Mouse (Mus musculus) forebrain, embryonic 11.5 days (tissue): ENCODE data around the gene Als2cr12. TPM values are rescaled to one million over a fixed set of nuclear protein-coding genes. Genes with fewer than 3 reads are reported as not detected.
"Not testable (repeated sequence)": the region's sequence is repeated elsewhere in the genome, so short reads cannot be mapped to it uniquely, and the experiment has no call there.

ENCODE experiments used
- ATAC-seq: fragments of 200-750 bp; cut with Nextera tagmentation; replicated peaks from 2 replicates; pipeline ENCODE4 v1.8.0; 2017; ENCODE audit warnings: moderate TSS enrichment; ENCODE audit not compliant: low FRiP score
- DNase-seq: peaks from one replicate; pipeline ENCODE4 v3.0.0-alpha.2; 2017; ENCODE audit warnings: low spot score
- H3K27ac ChIP-seq: fragments of 300-500 bp; sonication (generic); 2 replicates; pipeline ENCODE4 v1.5.1; 2014; ENCODE audit warnings: low read depth, low read length
- H3K27me3 ChIP-seq: fragments of 300-500 bp; sonication (generic); 2 replicates; pipeline ENCODE4 v1.6.1; 2014; ENCODE audit warnings: mild to moderate bottlenecking, low read length, mixed read lengths; ENCODE audit not compliant: control insufficient read depth, insufficient read depth
- H3K36me3 ChIP-seq: fragments of 300-500 bp; sonication (generic); 2 replicates; pipeline ENCODE4 v1.6.1; 2014; ENCODE audit warnings: mild to moderate bottlenecking, low read length, moderate library complexity, mixed read lengths; ENCODE audit not compliant: control insufficient read depth, insufficient read depth
- H3K4me1 ChIP-seq: fragments of 300-500 bp; sonication (generic); replicated peaks from 2 replicates; pipeline ENCODE4 v1.6.1; 2014; ENCODE audit warnings: low read length, mixed read lengths; ENCODE audit not compliant: control insufficient read depth, insufficient read depth
- H3K4me2 ChIP-seq: fragments of 300-500 bp; sonication (generic); 2 replicates; pipeline ENCODE4 v1.6.1; 2014; ENCODE audit warnings: low read depth, mild to moderate bottlenecking, low read length, moderate library complexity, mixed read lengths; ENCODE audit not compliant: severe bottlenecking
- H3K4me3 ChIP-seq: fragments of 300-500 bp; sonication (generic); 2 replicates; pipeline ENCODE4 v1.5.1; 2014; ENCODE audit warnings: low read depth, low read length
- H3K9ac ChIP-seq: fragments of 300-500 bp; sonication (generic); 2 replicates; pipeline ENCODE4 v1.6.1; 2014; ENCODE audit warnings: low read length
- H3K9me3 ChIP-seq: fragments of 300-500 bp; sonication (generic); 2 replicates; pipeline ENCODE4 v1.6.1; 2016; ENCODE audit warnings: low read length, mixed read lengths; ENCODE audit not compliant: control insufficient read depth
- WGBS: fragments of 180-500 bp; shearing (Covaris S2); extraction: QIAGEN DNeasy Blood & Tissue Kit; methylation state at CpG from one replicate; pipeline ENCODE4 v1.1.7; 2014; 5-methylcytosine and 5-hydroxymethylcytosine counted together
- polyA plus RNA-seq: library from polyadenylated mRNA; unstranded; fragments of >200 nt; fragmentation: Nextera tagmentation; extraction: Ambion mirVana; gene quantifications from 2 replicates; pipeline ENCODE4 v1.2.1, GENCODE M21; 2014

Als2cr12 gene
- polyA plus RNA-seq, 1 experiment from 2014 or later: not detected

GRCm38 (mm10) chr1:58617978-58618668 is 77.7 kb downstream of the Als2cr12 start:
- no peak for ATAC-seq
- Histone ChIP-seq H3K4me2 (no peak overlapping the region), H3K9ac (no peak overlapping the region), H3K9me3 (no peaks in the 10 kb centered on the region), H3K36me3 (no peaks in the 10 kb centered on the region), H3K27me3 (no peaks in the 10 kb centered on the region), H3K4me3 (no peak overlapping the region), H3K27ac (no peak overlapping the region), H3K4me1 (no peaks in the 10 kb centered on the region)
- no peak for DNase-seq
- 83% methylated on average over 6 of the region's 6 CpGs for WGBS

- Histone ChIP-seq H3K4me1 (no peaks in the 10 kb centered on the region), H3K36me3 (no peaks in the 10 kb centered on the region), H3K9ac (no peak overlapping the region), H3K27me3 (no peaks in the 10 kb centered on the region), H3K4me2 (no peak overlapping the region), H3K27ac (no peak overlapping the region), H3K9me3 (no peaks in the 10 kb centered on the region), H3K4me3 (no peak overlapping the region)
- no peak for ATAC-seq
- 71% methylated on average over 5 of the region's 5 CpGs for WGBS
- no peak for DNase-seq
Observed at GRCm38 (mm10) chr1:58617076-58617475, 78.7 kb downstream of the Als2cr12 start.

GRCm38 (mm10) chr1:58616176-58616575 is 79.6 kb downstream of the Als2cr12 start:
- ATAC-seq: no peak
- no peaks in the 10 kb centered on the region for H3K36me3 ChIP-seq
- no peak overlapping the region for H3K27ac ChIP-seq
- no peak overlapping the region for H3K4me2 ChIP-seq
- H3K27me3 ChIP-seq: no peaks in the 10 kb centered on the region
- WGBS: 65% methylated on average over 3 of the region's 3 CpGs
- H3K4me3 ChIP-seq: no peak overlapping the region
- H3K4me1 ChIP-seq: no peaks in the 10 kb centered on the region
- H3K9me3 ChIP-seq: no peaks in the 10 kb centered on the region
- no peak for DNase-seq
- H3K9ac ChIP-seq: no peak overlapping the region

GRCm38 (mm10) chr1:58615146-58615545 is 80.6 kb downstream of the Als2cr12 start:
- 85% methylated on average over 4 of the region's 4 CpGs for WGBS

GRCm38 (mm10) chr1:58614424-58614823 is 81.4 kb downstream of the Als2cr12 start:
- DNase-seq: no peak
- H3K27ac ChIP-seq: no peak overlapping the region
- 76% methylated on average over 3 of the region's 3 CpGs for WGBS
- H3K4me3 ChIP-seq: no peak overlapping the region
- no peak overlapping the region for H3K4me2 ChIP-seq
- no peaks in the 10 kb centered on the region for H3K36me3 ChIP-seq
- ATAC-seq: no peak
- H3K27me3 ChIP-seq: no peaks in the 10 kb centered on the region
- no peak overlapping the region for H3K9ac ChIP-seq
- no peaks in the 10 kb centered on the region for H3K9me3 ChIP-seq
- no peaks in the 10 kb centered on the region for H3K4me1 ChIP-seq

More at GRCm38 (mm10) chr1:58615146-58615545, 80.6 kb downstream of the Als2cr12 start:
- H3K9ac ChIP-seq: no peak overlapping the region
- no peaks in the 10 kb centered on the region for H3K27me3 ChIP-seq
- DNase-seq (no peak), ATAC-seq (no peak)
- no peak overlapping the region for H3K4me2 ChIP-seq
- H3K4me3 ChIP-seq: no peak overlapping the region
- H3K4me1 ChIP-seq: no peaks in the 10 kb centered on the region
- H3K27ac ChIP-seq: no peak overlapping the region
- no peaks in the 10 kb centered on the region for H3K9me3 ChIP-seq
- no peaks in the 10 kb centered on the region for H3K36me3 ChIP-seq

- no peaks in the 10 kb centered on the region for H3K36me3 ChIP-seq
- no peaks in the 10 kb centered on the region for H3K4me1 ChIP-seq
- H3K4me3 ChIP-seq: no peak overlapping the region
- H3K27me3 ChIP-seq: no peaks in the 10 kb centered on the region
- no peak overlapping the region for H3K4me2 ChIP-seq
- H3K9ac ChIP-seq: no peak overlapping the region
- H3K27ac ChIP-seq: no peak overlapping the region
- DNase-seq (no peak), ATAC-seq (no peak)
- WGBS: 86% methylated on average over 6 of the region's 6 CpGs
- H3K9me3 ChIP-seq: no peaks in the 10 kb centered on the region
Observed at GRCm38 (mm10) chr1:58613786-58614185, 82.0 kb downstream of the Als2cr12 start.

- no peaks in the 10 kb centered on the region for H3K27me3 ChIP-seq
- H3K9me3 ChIP-seq: no peaks in the 10 kb centered on the region; the same call in 1 of the 2 replicates
- no peaks in the 10 kb centered on the region for H3K36me3 ChIP-seq
- no peak for ATAC-seq
- no peak overlapping the region for H3K4me2 ChIP-seq
- H3K4me1 ChIP-seq: no peaks in the 10 kb centered on the region
- DNase-seq: no peak
- H3K4me3 ChIP-seq: no peak overlapping the region
- WGBS: 50% methylated on average over 1 of the region's 1 CpGs
- no peak overlapping the region for H3K9ac ChIP-seq
- no peak overlapping the region for H3K27ac ChIP-seq
Observed at GRCm38 (mm10) chr1:58610611-58611010, 85.2 kb downstream of the Als2cr12 start.

GRCm38 (mm10) chr1:58610166-58610565 is 85.6 kb downstream of the Als2cr12 start:
- Histone ChIP-seq H3K27me3 (no peaks in the 10 kb centered on the region), H3K27ac (no peak overlapping the region), H3K4me2 (no peak overlapping the region), H3K36me3 (no peaks in the 10 kb centered on the region), H3K9me3 (no peaks in the 10 kb centered on the region; the same call in 1 of the 2 replicates), H3K9ac (no peak overlapping the region), H3K4me3 (no peak overlapping the region), H3K4me1 (no peaks in the 10 kb centered on the region)
- WGBS: 95% methylated on average over 1 of the region's 1 CpGs
- no peak for DNase-seq
- ATAC-seq: no peak

- not testable (repeated sequence) for ATAC-seq, DNase-seq, H3K36me3 ChIP-seq, H3K27ac ChIP-seq, H3K27me3 ChIP-seq, H3K4me2 ChIP-seq, H3K9ac ChIP-seq, H3K9me3 ChIP-seq, H3K4me3 ChIP-seq, H3K4me1 ChIP-seq
- 89% methylated on average over 5 of the region's 5 CpGs for WGBS
Observed at GRCm38 (mm10) chr1:58609591-58609990, 86.2 kb downstream of the Als2cr12 start.
